Mouse (Mus musculus) induced T-regulatory cell, adult 2 months (primary cell): ENCODE data around the gene Zfp710.
"Not testable (repeated sequence)": the region's sequence is repeated elsewhere in the genome, so short reads cannot be mapped to it uniquely, and the experiment has no call there.

Experiments
- DNase-seq: peaks from one replicate; pipeline ENCODE4 v3.0.0-alpha.2; 2012; ENCODE audit warnings: low read depth

The Zfp710 gene

GRCm38 (mm10) chr7:80026990-80027635, 2.5 kb downstream of the Zfp710 start:
- DNase-seq = peak; percentile 86

- peak; percentile 58 for DNase-seq
These were observed 3.2 kb downstream of the Zfp710 start for GRCm38 (mm10) chr7:80027636-80028417.

DNA sequence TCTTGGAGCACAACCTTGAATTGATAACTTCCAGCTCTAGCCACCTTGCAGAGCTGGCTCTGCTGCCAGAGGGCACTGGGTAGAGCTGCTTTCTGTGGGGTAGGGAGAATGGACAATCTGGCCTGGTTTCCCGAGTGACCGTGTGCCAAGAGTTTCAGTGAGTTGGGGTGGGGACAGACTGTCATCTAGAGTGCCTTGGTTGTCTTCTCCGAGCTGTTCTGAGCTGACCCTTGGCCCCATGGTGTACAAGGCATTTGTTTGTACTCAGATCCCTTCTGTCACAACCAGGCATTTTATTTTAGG, 3.8 kb downstream of the Zfp710 start:
- peak; percentile 22 for DNase-seq

DNA sequence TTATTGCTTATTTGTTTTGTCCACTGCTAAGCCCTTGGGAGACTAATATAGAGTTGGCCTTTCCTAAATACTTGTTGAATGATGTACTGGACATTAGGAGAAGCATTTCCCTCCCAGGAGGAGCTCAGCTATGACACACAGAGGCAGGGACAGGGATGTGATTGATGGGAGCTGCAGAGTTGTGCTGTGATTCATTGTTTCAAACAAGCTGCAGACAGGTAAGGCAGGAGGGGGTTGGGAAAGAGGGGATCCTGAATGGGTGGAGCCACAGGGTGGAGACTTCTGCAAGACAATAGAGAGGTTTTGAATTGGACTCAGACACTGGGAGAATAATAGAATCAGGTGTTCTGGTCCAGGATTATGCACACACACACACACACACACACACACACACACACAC, 5.4 kb downstream of the Zfp710 start:
- no peak for DNase-seq

- no peak for DNase-seq
These were observed 5.9 kb downstream of the Zfp710 start for GRCm38 (mm10) chr7:80030486-80030885.

GRCm38 (mm10) chr7:80030987-80031386, 6.4 kb downstream of the Zfp710 start:
- DNase-seq = no peak

DNA sequence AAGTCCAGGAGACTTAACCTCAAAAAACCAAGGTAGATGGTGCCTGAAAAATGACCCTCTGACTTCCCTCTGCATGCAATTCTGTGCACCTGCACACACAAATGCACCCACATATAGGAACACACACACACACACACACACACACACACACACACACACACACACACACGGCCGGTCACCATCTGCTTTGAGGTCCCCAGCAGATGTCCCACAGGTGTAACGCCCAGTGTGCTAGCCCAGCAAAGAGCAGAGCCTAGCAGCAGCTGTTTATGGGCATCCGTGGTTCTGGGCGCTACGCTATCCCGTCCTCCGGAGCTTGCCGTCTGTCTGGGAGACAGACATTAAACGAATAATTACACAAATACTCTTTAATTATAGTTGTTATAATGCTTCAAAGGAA, 6.9 kb downstream of the Zfp710 start:
- DNase-seq = no peak

- DNase-seq = peak; percentile 29
These were observed 7.8 kb downstream of the Zfp710 start for GRCm38 (mm10) chr7:80032216-80033052.

DNA sequence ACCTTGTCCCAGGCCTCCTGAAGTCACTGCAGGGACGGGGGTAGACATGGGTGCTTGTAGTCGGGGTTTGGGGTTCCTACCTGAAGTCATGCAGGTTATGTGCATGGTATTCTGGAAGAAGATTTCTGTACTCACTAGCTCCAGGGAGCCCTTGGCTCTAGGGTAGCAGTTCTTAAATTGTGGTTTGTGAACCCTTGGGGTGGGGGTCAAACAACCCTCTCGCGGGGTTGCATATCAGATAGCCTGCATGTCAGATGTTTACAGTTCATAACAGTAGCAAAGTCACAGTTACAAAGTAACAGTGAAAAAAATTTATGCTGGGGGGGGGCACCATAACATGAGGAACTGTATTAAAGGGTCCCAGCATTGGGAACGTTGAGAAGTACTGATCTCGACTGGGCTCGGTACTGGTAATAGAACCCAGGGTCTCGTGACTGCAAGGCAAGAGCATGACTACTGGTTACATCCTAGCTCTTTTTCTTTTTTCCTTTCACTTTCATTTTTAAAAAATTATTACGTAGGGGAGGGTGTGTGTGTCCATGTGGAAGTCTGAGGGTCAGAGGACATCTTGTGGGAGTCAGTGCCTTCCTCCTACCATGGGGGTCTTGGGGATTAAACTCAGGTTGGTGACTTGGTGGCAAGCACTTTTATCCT, 8.6 kb downstream of the Zfp710 start:
- DNase-seq = peak; percentile 69

GRCm38 (mm10) chr7:80033771-80034170, 9.2 kb downstream of the Zfp710 start:
- no peak for DNase-seq

GRCm38 (mm10) chr7:80035086-80035485, 10.5 kb downstream of the Zfp710 start:
- no peak for DNase-seq

DNA sequence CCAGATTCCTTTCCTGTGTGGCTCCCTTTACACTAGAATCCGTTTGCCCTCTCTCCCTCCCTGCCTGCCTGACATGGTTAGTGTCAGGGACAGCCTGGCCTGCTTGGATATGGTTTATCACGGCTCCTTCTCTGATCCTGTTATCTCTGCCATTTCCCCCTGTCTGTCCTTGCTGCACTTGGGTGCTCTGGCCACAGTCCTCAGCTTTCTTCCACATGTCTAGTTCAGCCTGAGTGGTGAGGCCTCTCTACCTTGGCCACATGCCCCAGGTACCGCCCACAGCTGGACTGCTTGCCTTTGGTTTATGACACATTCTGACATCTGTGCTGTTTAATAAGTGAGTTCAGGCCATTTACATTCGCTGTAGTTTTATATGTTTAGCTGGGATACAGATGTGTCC, 11.1 kb downstream of the Zfp710 start:
- DNase-seq = no peak

DNA sequence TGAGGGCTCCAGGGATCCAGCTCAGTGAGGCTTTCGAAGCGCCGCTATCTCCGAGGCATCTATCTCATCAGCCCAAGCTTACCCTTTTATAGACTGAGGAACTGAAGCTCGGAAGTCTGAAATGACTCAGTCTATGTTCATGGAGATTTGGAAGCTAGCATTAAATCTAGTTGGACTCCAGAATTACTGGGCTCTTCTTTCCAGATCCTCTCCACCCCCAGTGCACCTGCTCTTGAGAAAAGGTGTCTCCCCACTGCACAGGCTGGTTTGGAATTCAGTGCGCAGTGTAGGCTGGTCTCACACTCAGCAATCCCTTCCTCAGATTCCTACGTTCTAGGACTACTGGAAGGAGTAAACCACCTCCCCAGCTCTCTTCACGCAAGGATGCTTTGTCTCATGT, 15.1 kb downstream of the Zfp710 start:
- DNase-seq = no peak

DNA sequence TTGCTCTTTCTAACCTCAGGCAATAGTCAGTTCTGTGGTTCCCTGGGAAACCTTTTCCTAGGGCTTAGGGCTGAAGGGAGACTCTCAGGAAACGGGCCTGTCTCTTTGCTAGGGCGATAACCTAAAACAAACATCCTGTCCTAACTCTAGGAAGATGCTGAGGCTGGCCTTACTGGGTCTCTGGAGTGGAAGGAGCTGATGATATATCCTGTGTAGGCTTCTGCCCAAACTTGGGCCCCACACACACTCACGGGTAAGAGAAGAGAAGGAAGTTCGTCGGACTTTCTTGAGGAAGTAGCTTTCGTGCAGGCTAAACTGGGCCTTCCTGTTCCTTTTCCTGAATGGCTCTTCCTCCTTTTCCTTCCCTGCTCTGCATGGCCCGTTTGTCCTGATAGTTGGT, 19.6 kb downstream of the Zfp710 start:
- DNase-seq = no peak

GRCm38 (mm10) chr7:80047041-80047440, 22.4 kb downstream of the Zfp710 start:
- DNase-seq = no peak

GRCm38 (mm10) chr7:80049746-80050145, 25.1 kb downstream of the Zfp710 start:
- no peak for DNase-seq

GRCm38 (mm10) chr7:80050382-80050781, 25.8 kb downstream of the Zfp710 start:
- DNase-seq = not testable (repeated sequence)

- no peak for DNase-seq
These were observed 27.2 kb downstream of the Zfp710 start for GRCm38 (mm10) chr7:80051835-80052234.

- no peak for DNase-seq
These were observed 27.6 kb downstream of the Zfp710 start for GRCm38 (mm10) chr7:80052261-80052660.

GRCm38 (mm10) chr7:80053147-80053546, 28.5 kb downstream of the Zfp710 start:
- no peak for DNase-seq

DNA sequence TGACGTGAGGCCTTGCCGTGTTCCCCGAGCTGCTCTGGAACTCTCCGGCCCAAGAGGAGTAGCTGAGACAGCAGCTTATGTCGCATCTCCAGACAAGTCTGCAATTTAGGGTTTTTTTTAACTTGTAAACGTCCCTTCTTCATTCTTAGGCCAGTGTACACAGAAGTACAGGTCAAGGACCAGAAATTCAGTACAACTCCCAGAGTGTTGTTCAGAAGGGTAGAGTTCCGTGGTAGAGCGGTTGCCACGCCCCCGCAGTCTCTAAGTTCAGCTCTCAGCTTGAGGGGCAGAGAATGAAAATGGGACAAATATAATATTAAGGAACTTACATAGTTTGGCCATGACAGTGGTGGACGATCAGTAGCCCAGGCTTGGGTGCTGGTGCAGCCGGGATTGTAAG, 31.2 kb downstream of the Zfp710 start:
- DNase-seq = no peak

DNA sequence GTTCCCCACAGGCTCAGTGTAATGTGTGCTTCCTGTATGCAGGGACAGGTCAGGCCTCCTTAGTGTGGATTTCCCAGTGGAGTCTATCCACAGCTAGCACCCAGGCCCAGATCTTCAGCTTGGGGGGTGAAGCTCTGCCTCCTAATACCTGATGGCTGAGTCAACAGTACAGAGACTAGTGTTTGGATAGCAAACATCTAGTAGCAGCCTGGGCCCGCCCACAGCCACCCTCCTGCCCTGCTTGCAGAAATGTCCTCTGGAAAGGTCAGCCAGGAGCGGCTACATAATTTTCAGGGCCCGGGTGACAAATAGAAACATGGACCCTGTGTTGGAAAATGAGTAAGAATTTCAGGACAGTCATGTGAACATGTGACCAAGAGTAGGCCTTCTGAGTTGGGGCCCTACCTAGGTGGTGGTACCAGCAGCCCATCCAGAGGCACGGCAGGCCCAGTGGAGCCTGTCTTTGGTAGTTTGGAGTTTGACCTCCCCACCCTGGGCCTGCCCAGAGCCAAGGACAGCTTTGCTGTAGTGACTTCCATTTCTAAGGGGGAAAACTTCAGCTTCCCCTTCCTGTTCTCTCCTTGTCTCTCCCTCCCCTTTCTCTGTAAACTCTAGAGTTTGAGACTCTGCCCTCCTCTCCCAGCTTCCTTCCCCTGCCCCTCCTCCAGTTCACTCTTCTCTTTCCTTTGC, 32.5 kb downstream of the Zfp710 start:
- no peak for DNase-seq
